Mouse (Mus musculus) 416B (cell line): Measurements from ENCODE around the gene Grin2c.

Source experiments
- DNase-seq: peaks from one replicate; pipeline ENCODE4 v3.0.0; 2011; ENCODE audit warnings: low read depth

Grin2c gene

DNA sequence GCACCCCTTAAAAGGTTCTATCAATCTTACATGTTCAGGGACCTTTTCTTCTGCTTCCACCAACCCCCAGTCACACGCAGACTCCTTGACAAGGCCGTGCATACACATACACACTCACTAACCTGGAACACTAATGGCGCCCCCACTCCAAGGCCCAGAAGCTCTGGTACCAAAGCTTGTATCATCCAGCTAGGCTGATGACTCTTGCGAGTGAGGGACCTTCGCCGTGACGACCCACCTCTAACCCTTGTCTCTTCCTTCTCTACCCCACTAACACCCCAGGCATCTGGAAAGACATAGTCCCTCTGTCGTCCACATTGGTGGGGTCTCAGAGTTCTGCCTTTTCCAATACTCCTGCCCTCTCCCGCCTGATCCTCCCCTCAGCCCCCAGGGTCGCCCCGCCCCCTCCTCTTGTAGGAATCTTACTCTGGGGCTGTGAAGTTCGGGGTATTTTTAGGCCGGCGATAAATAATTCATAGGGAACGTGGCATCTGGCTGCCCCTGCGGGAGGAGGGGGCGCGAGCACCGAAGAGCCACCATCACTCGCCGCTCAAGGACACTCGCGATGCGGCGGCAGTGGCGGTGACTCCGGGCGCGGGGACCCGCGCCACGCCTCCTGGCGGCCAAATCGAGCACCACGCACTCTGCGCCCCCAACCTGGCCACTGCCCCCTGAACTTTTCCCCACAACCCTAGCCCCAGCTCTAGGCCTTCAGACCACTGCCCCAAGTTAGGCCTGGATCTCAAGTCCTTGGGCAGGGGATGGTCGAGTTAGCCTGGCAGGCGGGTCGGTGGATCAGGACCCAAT is 2.0 kb downstream of the Grin2c start:
- no peak for DNase-seq

DNA sequence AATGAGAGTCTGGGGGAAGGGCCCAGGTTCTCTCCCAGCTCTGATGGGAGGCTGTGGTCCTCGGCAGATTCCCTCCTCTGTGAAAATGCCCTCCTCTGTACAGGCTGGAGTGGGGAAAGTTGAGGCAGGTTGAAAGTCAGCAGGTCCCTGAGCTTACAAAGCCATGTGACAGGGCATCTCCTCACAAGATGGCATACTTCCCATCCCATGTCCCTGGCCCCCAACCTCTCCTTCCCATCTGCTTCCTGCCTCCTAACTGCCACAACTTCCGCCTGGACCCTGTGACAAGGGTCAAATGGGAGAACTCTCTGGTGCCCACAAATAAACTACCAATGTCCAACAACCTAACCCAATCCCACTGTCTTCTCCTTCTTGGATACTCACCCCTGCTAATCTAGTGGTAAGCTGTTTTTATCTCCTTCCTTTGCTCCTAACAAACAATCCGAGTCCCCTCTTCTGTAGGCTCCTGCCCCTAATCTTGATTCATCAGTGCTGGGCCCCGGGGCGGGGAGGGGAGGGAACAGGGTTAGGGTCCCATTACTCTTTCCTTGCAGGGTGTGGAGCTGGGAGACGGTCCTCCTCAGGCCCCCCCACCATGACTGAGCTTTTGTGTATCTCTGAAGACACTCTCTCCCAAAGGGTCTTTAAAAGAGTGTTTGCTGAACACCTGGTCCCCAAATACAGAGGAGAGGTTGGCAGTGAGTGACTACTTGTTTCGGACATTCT is 2.7 kb downstream of the Grin2c start:
- DNase-seq = no peak

DNA sequence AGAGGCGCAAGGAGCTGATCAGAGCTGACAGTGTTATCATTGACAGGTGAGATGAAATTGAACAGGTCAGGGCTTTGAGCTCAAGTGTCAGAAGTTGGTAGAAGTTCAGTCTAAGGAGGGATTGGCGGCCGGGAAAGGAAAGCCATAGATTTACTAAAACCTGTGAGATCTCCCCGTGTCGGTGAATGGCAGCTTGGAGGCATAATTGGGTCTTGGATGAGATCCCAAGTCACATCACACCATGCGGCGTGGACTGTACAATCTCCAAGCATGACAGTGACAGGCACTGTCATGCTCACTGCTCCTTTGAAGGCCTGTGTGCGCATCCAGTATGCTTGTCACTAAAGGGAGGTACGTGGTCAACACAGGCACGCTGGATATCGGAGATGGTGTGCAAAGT is 4.1 kb downstream of the Grin2c start:
- no peak for DNase-seq

DNA sequence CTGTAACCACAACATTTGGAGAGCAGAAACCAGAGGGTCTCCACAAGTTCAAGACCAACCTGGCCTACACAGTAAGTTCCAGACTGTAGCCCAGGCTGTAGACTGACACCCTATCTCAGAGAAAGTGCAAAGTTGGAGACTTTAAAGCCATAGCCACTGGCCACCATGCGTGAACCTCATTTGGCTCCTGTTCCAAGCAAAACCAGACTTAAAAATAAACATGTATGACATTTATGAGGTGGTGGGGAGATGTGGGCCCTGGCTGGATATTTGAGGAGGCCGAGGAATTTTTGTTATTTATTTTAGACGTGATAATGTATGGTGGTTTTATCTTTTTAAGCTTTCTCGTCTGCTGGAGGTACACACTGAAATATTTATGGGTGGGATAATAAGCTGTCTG is 7.9 kb downstream of the Grin2c start:
- no peak for DNase-seq

DNA sequence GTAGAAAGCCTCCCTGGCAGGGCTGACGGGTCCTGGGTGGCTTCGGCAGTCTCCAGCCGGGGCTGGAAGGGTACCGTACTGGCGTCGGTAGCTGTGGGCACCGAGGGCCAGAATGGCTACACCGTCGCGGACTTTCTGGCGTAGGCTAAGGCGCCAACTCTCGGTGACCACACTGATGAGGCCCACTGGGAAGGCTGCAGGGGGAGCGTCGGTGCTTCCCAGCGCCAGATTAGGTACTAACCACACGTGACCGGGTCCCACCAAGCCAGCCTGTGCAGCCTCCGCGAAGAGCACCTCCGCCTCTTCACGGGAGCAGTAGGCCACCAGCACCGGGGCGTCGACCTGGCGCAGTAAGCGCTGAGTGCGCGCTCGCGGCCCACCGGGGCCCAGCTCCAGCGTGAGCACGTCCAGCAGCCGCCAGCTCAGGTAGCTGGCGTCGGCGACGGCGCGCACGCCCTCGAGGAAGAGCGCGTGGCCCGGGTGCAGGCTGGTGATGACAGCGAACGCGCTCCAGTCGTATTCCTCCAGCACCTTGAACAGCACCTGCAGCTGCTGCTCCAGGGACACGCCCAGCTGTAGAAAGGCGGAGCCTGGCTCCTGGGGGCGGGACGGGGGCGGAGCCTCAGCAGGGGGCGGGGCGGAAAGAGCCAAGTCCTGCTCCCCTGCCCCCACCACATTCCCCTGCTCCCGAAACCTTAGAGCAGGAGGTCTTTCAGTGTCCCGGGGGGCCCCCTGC is 9.1 kb downstream of the Grin2c start:
- DNase-seq = no peak

DNA sequence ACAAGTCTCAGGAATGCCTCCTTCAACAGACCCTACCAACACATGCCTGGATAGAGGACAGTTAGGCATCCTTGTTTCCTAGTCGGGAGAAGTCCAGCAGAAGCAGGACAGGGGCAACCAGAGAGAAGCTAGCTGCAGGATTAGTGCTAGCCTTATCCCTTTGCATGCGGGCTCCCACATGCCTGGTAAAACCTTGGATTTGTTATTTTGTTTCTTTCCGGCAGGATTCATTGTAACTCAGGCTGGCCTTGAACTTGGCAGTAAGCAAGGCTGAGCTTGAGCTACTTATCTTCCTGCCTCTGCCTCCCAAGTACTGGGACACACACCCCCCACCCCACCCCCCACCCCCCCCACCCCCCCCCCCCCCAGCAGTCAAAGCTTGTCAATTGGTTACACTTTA is 15.8 kb downstream of the Grin2c start:
- no peak for DNase-seq

DNA sequence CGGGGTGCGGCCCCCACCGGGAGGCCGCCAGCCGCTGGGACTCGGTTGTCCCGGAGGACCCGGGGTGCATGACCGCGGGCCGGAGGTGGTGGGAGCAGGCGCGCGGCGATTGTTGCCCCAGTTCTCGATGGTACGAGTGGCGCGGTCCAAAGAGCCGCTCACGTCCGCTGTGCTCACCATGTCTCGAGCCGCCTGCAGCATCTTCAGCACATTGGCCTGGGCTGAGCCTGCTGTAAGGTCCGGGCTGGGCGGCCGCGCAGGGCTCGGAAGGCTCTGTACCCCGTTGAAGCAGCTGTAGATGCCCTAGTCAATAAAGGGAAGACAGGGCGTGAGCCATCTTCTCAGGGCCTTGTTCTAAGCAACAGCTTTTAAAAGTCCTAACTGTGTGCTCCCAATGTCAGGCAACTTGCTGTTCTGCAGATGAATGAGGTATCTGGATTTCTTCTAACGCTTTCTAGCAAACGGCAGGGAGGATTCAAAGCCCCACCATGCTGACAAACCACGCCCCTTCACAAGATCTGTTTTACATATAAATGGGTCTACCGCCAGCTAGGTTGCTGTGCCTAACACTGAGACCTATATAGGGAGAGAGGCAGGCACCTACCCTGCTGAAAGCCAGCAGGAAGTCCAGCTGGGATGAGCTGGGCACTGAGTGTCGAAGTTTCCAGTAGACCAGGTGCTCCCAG is 16.5 kb downstream of the Grin2c start:
- DNase-seq = no peak

DNA sequence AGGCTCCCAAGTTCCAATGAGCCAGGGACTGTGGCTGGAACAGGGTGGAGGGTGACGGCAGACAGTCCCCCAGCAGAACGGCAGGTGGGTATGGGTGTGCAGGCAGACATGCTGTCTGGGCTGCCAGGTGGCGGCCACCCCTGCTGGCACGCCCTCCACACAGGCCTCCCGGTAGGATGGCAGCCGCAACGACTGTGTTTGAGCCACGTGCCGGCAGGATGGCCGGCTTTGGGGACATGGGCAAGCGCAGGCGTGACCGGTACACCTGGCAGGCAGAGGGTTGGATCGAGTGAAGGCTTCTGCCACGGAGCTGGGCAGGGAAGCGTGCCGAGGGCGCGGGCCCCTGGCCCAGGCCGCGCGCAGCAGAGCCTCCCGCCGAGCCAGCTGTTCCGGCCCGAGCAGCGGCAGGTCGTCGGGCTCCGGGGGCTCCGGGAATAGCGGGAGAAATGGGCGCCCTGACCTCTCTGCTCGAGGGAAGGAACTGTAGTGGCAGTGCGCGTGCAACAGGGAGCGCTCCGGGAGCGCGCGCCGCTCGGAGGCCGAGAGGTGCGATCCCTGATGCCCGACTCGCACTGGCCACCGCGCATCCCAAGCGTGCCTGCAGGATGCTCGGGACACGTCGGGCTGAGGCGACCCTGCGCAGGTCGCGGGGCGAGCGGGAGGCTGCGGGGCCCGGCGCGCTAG is 17.2 kb downstream of the Grin2c start:
- DNase-seq = no peak

DNA sequence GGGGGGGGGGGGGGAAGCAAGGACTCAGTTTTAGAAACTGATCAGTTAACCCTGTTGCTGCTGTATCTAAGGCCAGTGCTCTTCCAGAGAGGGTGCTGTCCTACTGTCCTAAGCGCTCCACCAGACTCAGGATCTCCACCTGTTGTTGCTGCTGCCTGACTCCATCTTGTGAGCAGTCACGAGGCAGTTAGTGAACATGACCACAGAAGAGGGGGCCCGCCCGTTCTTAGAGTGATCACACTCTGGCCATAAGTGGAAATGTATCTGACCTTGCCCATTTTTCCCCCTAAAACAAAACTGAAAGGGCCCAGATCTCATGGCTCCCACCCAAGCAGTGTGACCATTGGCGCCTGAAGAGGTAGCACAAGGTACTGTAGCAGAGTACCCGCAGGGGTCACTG is 19.1 kb downstream of the Grin2c start:
- DNase-seq = no peak

DNA sequence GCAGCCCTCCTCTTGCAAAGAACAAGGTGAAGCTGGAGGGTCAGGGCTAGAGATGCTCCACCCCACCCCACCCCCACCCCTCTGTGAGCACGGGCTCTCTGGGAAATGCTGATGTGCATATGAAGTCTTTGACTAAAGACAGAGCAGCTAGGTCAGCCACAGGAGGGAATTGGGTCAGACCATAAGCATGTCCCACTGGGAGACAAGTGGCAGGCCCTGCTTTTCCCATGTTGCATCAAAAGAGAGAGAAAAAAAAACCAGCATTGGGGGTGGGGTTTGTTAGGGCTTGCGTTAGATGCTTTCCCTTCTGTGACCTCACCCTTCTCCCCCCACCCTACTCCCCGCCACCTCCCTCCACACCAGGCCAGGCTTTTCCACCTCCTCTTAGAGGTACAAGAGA is 19.8 kb downstream of the Grin2c start:
- no peak for DNase-seq

DNA sequence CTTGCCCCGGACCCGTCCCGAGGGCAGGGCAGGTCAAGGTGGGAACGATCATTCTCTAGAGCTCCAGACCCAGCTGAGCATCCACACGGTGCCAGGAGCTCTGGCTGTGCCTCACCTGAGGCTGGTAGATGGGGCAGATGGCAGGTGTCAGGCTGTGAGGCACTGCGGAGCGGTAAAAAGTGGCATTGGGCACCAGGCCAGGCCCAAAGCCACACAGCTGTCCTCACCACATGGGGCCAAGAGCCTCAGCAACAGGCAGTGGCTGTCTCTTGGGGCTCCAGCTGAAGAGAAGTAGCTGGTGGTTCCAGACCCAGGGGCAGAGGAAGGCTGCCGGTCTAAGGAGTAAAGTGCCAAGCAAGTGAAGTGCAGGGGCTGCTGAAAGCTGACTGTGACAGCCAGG is 20.7 kb downstream of the Grin2c start:
- peak; percentile 12 for DNase-seq

DNA sequence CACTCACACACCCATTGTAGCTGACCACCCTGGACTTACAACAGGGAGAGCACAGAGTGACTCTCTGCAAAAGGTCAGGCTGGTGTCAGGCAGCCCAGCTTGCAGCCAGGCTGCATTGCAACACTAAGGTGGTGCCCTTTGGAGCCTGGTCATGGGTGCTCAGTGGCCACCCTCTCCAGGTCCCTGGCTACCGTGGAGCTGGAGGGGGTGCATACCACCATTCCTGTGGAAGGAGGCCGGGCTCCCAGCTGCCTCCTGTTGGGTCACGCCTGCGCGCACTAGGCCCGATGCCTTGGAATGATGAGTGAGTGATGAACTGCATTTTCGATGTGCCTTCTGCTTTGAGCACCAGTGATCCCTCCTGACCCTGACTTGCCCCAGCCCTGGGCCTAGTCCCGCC is 22.2 kb downstream of the Grin2c start:
- no peak for DNase-seq

DNA sequence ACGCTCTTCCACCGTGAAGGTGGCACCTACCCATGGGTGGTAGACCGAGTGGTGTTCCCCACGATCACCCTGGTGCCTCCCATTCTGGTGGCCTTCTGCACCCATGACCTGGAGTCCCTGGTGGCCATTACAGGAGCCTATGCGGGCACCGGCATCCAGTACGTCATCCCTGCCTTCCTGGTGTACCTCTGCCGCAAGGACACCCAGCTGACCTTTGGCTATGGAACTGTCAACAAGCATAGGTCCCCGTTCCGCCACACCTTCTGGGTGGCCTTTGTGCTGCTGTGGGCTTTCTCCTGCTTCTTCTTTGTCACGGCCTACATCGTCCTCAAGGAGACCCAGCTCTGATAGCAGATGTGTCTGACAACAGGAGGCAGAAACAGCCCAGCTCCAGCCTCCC is 23.3 kb downstream of the Grin2c start:
- no peak for DNase-seq

DNA sequence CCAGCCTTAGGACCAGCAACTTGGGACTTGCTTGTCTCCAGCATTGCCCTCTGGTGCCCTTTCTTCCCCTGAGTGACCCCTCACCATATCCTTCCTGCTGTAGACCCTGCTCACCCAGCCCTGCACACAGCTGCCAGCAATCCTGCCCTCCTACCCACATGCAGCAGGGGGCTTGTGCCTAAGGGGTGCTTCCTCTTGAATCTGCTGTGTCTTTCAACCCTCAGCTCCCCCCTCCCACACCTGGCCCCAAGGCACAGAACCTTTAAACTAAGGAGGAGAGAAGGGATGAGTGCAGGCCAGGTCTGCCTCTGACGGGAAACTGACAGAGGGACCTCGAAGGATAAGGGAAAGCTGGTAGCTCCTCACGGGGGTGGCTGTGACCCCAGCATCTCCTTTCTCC is 24.3 kb downstream of the Grin2c start:
- no peak for DNase-seq

DNA sequence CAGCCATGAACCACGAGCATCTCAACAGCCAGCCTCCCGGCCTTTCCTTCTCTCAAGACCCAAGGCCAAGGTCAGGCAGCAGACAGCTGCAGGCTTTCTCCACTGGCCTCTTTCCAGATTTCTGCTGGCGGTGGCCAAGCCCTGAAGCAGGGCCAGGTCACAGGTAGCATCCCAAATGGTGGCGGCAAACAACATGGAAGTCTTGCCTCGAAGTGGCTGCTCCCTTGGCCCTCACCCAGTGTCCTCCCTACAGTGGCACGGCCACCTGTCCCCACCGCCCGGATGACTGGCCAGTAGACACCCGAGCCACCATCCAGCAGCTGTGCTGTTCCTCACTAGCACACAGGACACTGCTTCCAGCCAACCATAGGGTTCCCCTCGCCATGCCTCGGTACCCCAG is 25.6 kb downstream of the Grin2c start:
- DNase-seq = no peak

DNA sequence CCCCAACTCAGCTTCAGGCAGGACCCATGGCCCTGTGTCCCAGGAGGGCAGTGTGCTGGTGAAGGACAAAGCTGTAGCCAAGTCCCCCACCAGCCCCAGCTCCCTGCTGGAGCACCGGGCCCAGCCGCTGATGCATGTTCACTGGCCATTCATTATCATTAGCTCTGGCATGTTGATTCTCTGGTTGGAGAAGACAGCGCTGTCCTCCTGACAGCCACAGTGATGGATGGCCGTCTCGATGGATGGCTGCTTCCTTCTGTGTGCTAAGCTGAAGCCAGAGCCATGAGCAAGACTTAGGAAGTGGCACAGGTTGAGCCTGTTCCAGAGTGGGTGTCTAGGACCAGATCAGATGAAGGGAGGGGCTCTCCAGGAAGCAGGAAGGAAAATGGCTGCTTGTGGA is 30.5 kb downstream of the Grin2c start:
- DNase-seq = no peak

DNA sequence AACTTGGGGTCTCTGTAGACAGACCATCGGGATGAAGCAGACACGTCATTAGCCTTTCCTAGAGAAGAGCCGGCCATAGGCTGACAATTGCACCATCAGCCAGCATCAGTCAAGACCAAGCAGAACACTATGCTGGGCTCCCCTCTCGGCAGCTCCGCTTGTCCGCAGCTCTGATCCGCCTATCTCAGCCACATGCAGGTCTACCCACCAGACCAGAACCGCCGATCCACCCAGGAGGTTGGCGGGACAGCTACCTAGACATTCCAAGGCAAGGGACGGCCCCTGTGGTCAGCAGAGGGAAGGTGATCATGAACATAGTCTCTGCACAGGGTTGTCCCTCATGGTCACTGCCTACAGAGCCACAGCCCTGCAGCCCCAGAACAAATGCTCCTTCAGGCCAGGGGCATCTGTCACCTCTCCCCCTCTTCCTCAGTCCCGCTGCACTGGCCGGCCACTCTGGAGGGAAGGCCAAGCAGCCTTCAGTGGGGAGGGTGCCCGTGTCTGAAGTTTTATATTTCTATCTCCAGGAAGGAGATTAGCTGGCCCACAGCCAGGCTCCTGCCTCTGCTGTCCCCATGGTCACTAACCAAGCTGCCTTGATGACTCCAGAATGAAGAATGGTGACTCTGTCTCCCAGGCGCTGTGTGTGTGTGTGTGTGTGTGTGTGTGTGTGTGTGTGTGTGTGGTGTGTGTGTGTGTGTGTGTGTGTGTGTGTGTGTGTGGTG is 32.6 kb downstream of the Grin2c start:
- peak; percentile 50 for DNase-seq

DNA sequence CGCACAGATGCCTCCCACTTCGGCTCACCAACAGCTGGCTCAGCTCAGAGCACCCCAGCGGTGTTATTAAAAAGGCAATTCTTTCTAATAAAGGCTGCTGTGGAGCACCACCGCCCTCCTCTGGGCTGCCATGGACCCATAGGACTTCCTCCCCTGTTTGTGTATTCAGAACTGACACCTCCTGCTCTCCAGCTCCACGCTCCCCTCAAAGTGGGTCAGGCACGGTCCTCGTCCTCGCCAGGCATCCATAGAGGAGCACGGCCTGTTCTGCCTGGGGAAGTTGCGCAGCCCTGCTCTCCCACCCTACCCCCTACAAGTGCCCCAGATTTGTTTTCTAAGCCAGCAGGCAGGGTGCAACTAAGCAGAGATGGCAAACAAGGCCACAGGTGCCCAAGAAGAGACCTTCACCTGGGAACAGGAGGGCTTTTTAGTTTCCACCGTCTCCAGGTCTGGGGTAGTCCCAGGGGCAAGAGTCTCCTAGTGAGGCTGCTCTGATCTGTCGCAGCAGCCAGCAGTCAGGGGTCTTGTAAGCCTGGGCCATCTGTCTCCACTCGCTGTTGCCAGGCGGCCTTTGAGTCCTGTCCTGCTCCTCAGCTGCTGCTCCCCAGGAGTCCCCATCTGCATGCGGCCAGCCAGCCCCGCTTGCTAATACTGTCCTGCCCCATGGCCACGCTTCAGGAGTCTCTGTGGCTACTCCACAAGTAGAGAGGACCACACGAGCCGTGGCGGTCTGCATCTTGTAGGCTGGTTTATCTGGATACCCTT is 33.3 kb downstream of the Grin2c start:
- DNase-seq = no peak

DNA sequence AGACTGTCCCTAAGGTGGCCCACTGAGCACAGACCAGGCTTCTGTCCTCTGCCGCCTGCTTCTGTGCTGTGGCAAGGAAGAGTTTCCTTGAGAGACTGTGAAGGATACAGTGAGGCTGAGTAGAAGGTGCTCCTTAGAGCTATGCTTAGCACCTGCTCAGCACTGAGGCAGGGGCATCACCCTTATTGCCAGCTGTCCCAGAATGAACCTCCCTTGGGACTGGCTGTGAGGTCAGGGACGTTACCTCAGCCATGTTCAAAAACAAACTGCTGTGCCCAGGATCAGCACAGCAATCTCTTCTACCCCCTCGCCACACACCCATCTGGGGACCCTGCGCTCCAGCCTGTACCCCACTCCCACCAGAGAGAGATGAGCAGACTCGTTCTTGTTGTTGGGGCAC is 34.2 kb downstream of the Grin2c start:
- no peak for DNase-seq

DNA sequence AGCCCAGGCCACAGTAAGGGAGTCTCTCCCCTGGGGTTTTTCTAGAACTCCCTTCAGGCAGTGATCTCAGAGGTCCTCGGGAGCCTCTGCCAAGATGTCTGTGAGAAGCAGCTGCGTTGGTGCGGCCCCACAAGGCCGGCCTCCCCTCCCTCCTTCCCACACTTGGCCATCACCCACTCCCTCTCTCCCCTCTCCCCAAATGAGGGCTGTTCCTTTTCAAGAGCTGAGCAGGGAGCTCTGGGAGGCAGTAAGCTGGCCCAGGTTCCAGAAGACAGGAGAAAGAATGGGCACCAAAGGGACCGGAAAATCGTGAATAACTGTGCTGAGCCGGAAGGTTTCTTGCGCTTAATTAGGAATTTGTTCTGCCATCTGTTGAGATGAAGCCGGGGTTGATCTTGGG is 35.1 kb downstream of the Grin2c start:
- DNase-seq = no peak
